Mouse (Mus musculus) liver, embryonic 14.5 days (tissue): Measurements from ENCODE around the gene Fcamr.

Experiments
- CTCF ChIP-seq: IDR thresholded peaks from 2 replicates; pipeline ENCODE4 v1.5.1; 2016; ENCODE audit warnings: antibody characterized with exemption, low read depth, control low read depth
- EP300 ChIP-seq: IDR thresholded peaks from 2 replicates; pipeline ENCODE4 v1.6.1; 2016; ENCODE audit warnings: antibody characterized with exemption, low read depth

DNA sequence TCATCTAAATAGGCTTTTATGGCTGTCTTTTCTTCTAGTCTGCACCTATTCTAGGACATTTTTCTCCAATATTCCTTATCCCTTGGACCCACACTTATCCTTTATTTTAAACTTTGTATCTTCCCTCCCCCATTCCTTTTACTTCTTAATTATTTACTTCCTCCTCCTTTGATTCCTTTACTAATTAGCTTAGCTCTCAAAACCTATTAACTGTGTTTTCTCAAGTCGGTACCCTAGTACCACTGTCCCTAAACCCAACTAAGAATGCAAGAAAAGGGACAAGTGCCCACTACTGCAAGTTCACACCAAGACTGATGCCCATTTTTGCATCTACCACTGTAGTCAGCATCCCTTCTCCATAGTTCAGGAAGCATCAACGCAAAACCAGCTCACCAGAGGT lies 55.0 kb downstream of the Fcamr start:
- no peak for TF ChIP-seq CTCF
- no peak for TF ChIP-seq EP300
